Mouse (Mus musculus): ENCODE results near the gene Taf4.

- TF ChIP-seq E2F4 (IDR thresholded peaks at IDR 0.05; ENCODE audit: borderline replicate concordance, low read depth, low read length): no peak
- TF ChIP-seq POLR2AphosphoS5 (IDR thresholded peaks at IDR 0.05; ENCODE audit: borderline replicate concordance, low read depth, low read length): no peak
- TF ChIP-seq POLR2A (IDR thresholded peaks at IDR 0.05; ENCODE audit: control insufficient read depth in 1 of 2, insufficient read depth in 1 of 2, low read depth in 1 of 2, low read length in 2 of 2, poor library complexity in 1 of 2): no peak
- TF ChIP-seq RAD21 (IDR thresholded peaks at IDR 0.05; ENCODE audit: low read depth, low read length): no peak
- no peak for TF ChIP-seq CTCF (IDR thresholded peaks at IDR 0.05 in 2 of 3, conservative IDR thresholded peaks at IDR 0.05 in 1 of 3; ENCODE audit: control insufficient read depth in 1 of 3, insufficient read depth in 1 of 3, low read depth in 2 of 3, low read length in 3 of 3, poor library complexity in 1 of 3, severe bottlenecking in 1 of 3)
- TF ChIP-seq ELF1 (IDR thresholded peaks at IDR 0.05; ENCODE audit: low read depth, low read length): no peak
- TF ChIP-seq EP300 (IDR thresholded peaks at IDR 0.05; ENCODE audit: low read depth in 1 of 2, low read length in 2 of 2): no peak
- TF ChIP-seq KAT2A (conservative IDR thresholded peaks at IDR 0.05; ENCODE audit: low read depth, low read length): no peak
- no peak for TF ChIP-seq JUND (IDR thresholded peaks at IDR 0.05; ENCODE audit: low read depth, low read length)
- no peak for TF ChIP-seq RCOR1 (IDR thresholded peaks at IDR 0.05; ENCODE audit: low read depth, low read length)
- TF ChIP-seq TAL1 (IDR thresholded peaks at IDR 0.05; ENCODE audit: low read length): no peak
Measured at GRCm38 (mm10) chr2:179993071-179993470, 16.6 kb upstream of the Taf4 start.
